Mouse (Mus musculus) heart, embryonic 13.5 days (tissue): ENCODE results near the gene Daam1. TPM values are rescaled to one million over a fixed set of nuclear protein-coding genes. Genes with fewer than 3 reads are reported as not detected.
A peak's percentile ranks its signal among the peaks of the same experiment; 100 is the strongest.

ENCODE experiments used
- ATAC-seq: fragments of 200-750 bp; cut with Nextera tagmentation; 2 replicates; pipeline ENCODE4 v1.8.0; 2017; ENCODE audit warnings: moderate TSS enrichment; ENCODE audit not compliant: insufficient number of reproducible peaks, low FRiP score, low TSS enrichment; ENCODE audit errors: extremely low read depth
- H3K27ac ChIP-seq: fragments of 300-500 bp; sonication (generic); replicated peaks from 2 replicates; pipeline ENCODE4 v1.5.1; 2015; ENCODE audit warnings: moderate library complexity, mild to moderate bottlenecking, inconsistent platforms
- H3K27me3 ChIP-seq: fragments of 300-500 bp; sonication (generic); replicated peaks from 2 replicates; pipeline ENCODE4 v1.6.1; 2015; ENCODE audit warnings: mild to moderate bottlenecking, inconsistent platforms
- H3K36me3 ChIP-seq: fragments of 300-500 bp; sonication (generic); 2 replicates; pipeline ENCODE4 v1.6.1; 2015; ENCODE audit warnings: mild to moderate bottlenecking, inconsistent platforms
- H3K4me1 ChIP-seq: fragments of 300-500 bp; sonication (generic); 2 replicates; pipeline ENCODE4 v1.6.1; 2015; ENCODE audit warnings: inconsistent platforms
- H3K4me2 ChIP-seq: fragments of 300-500 bp; sonication (generic); 2 replicates; pipeline ENCODE4 v1.6.1; 2015; ENCODE audit warnings: inconsistent platforms, mild to moderate bottlenecking, moderate library complexity
- H3K4me3 ChIP-seq: fragments of 300-500 bp; sonication (generic); 2 replicates; pipeline ENCODE4 v1.5.1; 2015; ENCODE audit warnings: moderate library complexity, mild to moderate bottlenecking, inconsistent platforms
- H3K9ac ChIP-seq: fragments of 300-500 bp; sonication (generic); 2 replicates; pipeline ENCODE4 v1.6.1; 2015; ENCODE audit warnings: inconsistent platforms, mild to moderate bottlenecking, moderate library complexity
- H3K9me3 ChIP-seq: fragments of 300-500 bp; sonication (generic); 2 replicates; pipeline ENCODE4 v1.6.1; 2016; ENCODE audit warnings: inconsistent platforms
- WGBS: fragments of 180-500 bp; shearing (Covaris S2); methylation state at CpG from one replicate; pipeline ENCODE4 v1.1.7; 2015; ENCODE audit warnings: mixed read lengths; 5-methylcytosine and 5-hydroxymethylcytosine counted together
- polyA plus RNA-seq: library from polyadenylated mRNA; unstranded; fragments of >200 nt; fragmentation: Nextera tagmentation; extraction: Ambion mirVana; gene quantifications from 2 replicates; pipeline ENCODE4 v1.2.1, GENCODE M21; 2015

Daam1 gene
- polyA plus RNA-seq, 1 experiment from 2014 or later, result 18.5 TPM

DNA sequence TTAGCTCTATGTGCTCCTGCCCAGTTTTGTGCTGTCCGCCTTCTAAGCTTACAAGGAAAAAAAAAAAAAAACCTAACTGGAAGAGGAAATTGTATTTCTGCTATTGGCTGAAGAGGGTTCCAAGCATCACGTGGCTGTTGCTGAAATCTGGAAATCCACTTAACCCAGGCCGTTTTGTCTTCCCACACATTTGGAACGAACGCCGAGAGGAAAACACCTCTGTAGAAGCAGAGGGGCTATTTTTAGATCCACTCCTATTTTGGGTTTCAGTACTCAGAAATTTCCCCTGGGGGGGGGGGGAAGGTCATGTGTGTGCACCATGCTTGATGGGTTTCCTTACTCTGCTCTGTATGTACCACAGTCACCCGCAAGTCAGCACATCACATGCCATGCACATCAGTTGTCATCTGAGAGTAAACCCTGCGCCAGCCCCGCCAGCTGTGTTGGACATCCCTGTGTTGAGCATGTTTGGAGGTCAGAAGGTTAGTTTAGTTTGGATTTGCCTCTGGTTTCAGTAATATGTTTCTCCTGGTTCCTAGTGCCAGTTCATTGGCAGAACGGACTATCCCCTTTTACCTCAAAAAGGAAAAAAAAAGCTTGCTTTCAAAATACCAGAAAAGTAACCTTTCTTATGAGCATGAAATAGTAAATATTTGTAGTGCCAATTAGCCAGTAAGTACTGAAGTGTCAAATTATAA, 33.1 kb downstream of the Daam1 start:
- H3K4me1 ChIP-seq, result peaks cover 99% of the 10 kb centered on the region
- peak; percentile 45; the same call in 1 of the 2 replicates for ATAC-seq
- WGBS, result 19% methylated on average over 10 of the region's 10 CpGs
- H3K9me3 ChIP-seq, result no peaks in the 10 kb centered on the region
- H3K9ac ChIP-seq, result peak overlapping the region; percentile 44; the same call in 1 of the 2 replicates
- peak overlapping the region; percentile 51 for H3K4me2 ChIP-seq
- H3K27me3 ChIP-seq, result no peaks in the 10 kb centered on the region
- H3K36me3 ChIP-seq, result peaks cover 23% of the 10 kb centered on the region
- no peak overlapping the region for H3K4me3 ChIP-seq
- peak overlapping the region; percentile 78 for H3K27ac ChIP-seq

DNA sequence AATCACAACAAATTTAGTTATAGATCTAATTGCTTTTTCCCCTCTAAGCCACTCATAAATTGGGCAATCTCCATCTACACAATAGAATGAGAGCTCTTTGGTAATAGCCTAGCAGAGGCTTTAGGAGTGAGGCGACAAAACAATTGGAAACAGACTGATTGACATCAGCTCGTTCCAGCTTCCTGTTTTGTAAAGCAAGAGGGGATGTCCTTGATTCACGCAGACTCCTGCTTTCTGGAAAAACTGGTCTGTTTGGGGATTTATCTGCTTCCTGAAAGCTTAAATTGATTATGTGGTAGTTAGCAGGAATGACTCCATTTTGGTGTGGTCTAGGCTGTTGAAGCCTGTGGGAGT, 33.6 kb downstream of the Daam1 start:
- no peak overlapping the region for H3K9ac ChIP-seq
- no peak overlapping the region for H3K4me3 ChIP-seq
- no peak overlapping the region for H3K4me2 ChIP-seq
- H3K9me3 ChIP-seq, result no peaks in the 10 kb centered on the region
- H3K4me1 ChIP-seq, result peaks cover 99% of the 10 kb centered on the region
- H3K27ac ChIP-seq, result peak overlapping the region; percentile 78
- 42% methylated on average over 3 of the region's 3 CpGs for whole genome bisulfite sequencing
- H3K27me3 ChIP-seq, result no peaks in the 10 kb centered on the region
- peaks cover 22% of the 10 kb centered on the region for H3K36me3 ChIP-seq
- no peak for ATAC-seq

DNA sequence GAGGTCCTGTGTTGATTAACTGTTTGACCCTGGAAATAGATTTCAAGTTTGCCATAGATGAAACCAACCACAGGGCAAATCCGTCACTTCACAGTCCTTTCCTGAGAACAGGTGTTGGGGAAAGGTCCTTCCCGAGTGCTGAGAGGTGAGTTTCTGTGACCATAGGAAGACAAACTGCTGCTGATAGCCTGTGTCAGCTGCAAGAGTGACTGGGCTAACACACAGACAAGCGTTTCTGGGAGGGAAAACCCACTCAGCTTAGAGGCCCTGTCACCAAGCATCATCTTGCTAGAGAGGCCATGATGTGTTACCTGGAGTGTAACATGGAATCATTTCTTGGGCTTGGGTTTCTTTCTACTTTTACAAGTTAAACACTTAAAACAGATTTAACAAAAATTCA, 35.1 kb downstream of the Daam1 start:
- H3K4me1 ChIP-seq, result peaks cover 99% of the 10 kb centered on the region
- no peak overlapping the region for H3K9ac ChIP-seq
- H3K27ac ChIP-seq, result peak overlapping the region; percentile 48
- peaks cover 11% of the 10 kb centered on the region for H3K36me3 ChIP-seq
- WGBS, result 33% methylated on average over 3 of the region's 3 CpGs
- H3K4me2 ChIP-seq, result no peak overlapping the region
- no peak for ATAC-seq
- no peaks in the 10 kb centered on the region for H3K9me3 ChIP-seq
- H3K27me3 ChIP-seq, result no peaks in the 10 kb centered on the region
- H3K4me3 ChIP-seq, result no peak overlapping the region

DNA sequence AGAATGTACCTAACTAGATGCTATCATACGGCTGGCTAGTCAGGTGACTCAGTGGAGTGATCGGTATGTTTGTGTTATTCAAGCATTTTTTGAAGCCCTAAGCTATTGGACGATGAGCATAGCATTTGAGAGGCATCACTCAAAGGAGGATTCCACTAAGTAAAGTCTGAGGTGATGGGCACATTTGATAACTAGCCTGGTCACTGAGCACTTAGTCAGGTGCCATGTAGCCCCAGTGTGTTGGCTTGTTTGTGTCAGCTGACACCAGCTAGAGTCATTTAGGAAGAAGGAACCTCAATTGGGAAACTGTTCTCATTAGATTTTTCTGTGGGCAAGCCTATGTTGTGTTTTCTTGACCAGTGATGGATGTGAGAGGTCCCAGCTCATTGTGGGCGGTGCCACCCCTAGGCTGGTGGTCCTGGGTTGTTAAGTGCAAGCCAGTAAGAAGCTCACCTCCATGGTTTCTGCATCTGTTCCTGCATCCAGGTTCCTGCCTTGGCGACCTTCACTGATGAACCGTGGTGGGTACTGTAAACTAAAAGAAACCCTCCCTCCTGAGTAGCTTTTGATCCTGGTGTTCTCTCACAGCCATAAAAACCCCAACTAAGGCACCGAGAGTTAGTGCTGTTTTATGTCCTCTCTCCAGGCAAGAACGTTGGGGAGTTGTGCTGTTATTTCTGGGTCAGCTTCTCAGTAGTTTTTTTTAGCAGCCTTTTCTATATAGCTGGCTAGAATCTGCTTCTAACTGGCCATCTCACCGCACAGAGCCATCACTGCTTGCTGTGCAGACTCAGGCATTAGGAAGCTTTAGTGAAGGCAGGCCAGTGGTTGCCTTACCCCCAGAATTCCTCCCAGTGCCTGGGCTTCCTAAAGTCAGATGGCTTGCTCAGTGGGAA, 36.7 kb downstream of the Daam1 start:
- WGBS, result 64% methylated on average over 9 of the region's 9 CpGs
- H3K27ac ChIP-seq, result peak overlapping the region; percentile 40
- H3K9ac ChIP-seq, result 0 out of 2 replicates have a peak overlapping the region, but pooled peaks have one; percentile 20
- no peak overlapping the region for H3K4me2 ChIP-seq
- no peak for ATAC-seq
- peaks cover 99% of the 10 kb centered on the region for H3K4me1 ChIP-seq
- no peaks in the 10 kb centered on the region for H3K9me3 ChIP-seq
- peaks cover 14% of the 10 kb centered on the region for H3K36me3 ChIP-seq
- no peaks in the 10 kb centered on the region for H3K27me3 ChIP-seq
- no peak overlapping the region for H3K4me3 ChIP-seq

DNA sequence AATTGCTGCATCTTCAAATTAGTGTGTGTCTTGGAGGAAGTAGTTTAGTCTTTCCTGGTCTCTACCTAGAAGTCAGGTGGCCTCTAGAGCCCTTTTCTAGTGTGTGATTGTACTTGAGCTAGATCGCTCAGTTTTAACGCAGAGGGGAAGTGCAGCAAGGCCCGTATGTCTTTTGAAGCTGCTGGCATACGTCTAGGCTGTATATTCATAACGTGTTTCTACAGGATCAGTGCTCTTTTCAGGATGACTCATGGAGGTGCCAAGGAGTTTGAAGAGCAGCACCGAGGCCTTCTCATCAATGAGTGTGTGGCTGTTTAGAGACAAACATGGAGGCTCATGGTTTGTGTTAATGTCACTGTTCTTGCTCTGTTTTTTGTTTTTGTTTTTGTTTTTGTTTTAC, 39.8 kb downstream of the Daam1 start:
- WGBS, result 77% methylated on average over 6 of the region's 6 CpGs
- H3K4me3 ChIP-seq, result no peak overlapping the region
- H3K27me3 ChIP-seq, result no peaks in the 10 kb centered on the region
- no peak overlapping the region for H3K9ac ChIP-seq
- no peak overlapping the region for H3K27ac ChIP-seq
- H3K36me3 ChIP-seq, result peaks cover 18% of the 10 kb centered on the region
- H3K9me3 ChIP-seq, result no peaks in the 10 kb centered on the region
- H3K4me2 ChIP-seq, result no peak overlapping the region
- no peak for ATAC-seq
- peaks cover 95% of the 10 kb centered on the region for H3K4me1 ChIP-seq

DNA sequence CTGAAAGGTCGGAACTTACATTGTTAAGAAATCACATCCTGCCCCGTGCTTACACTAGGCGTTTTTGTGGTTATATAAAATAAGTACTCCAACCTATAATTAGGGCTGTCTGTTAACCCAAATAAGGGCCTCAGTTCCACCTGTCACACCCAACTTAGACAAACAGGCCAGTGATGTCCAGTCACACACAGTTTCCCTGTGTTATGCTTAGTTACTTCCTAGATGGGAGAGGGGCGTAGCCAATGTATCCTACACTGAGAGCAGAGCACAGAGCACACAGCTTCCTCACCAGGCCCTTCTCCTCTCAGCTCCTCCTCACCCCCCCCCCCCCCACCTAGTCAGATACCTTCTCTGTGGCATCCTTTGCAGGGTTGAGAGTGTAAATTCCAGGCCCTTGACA, 41.5 kb downstream of the Daam1 start:
- H3K9ac ChIP-seq, result no peak overlapping the region
- 77% methylated on average over 4 of the region's 4 CpGs for WGBS
- no peak overlapping the region for H3K4me3 ChIP-seq
- no peaks in the 10 kb centered on the region for H3K9me3 ChIP-seq
- ATAC-seq, result no peak
- H3K4me1 ChIP-seq, result peaks cover 95% of the 10 kb centered on the region
- H3K27ac ChIP-seq, result no peak overlapping the region
- H3K36me3 ChIP-seq, result peaks cover 22% of the 10 kb centered on the region
- H3K4me2 ChIP-seq, result no peak overlapping the region
- H3K27me3 ChIP-seq, result no peaks in the 10 kb centered on the region

DNA sequence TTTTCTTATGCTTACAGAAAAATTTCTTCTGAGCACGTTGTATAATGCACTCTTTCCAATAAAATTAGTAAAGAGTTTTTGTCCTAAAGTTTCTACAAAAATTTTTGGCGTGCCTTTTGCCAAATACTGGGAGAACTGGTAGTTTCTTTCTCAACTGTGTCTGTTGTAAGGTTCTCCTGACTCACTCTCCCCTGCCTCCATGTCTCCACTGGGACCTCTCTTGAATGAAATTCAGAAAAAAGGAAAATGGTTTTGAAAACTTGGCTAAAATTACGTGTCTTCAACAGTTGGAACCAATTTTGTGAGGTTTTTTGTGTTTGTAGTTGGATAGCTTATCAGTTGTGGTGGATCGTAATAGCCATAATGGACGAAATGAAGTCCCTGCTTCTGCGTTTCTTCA, 43.7 kb downstream of the Daam1 start:
- WGBS, result 85% methylated on average over 6 of the region's 6 CpGs
- H3K36me3 ChIP-seq, result peaks cover 22% of the 10 kb centered on the region
- H3K4me3 ChIP-seq, result no peak overlapping the region
- no peaks in the 10 kb centered on the region for H3K9me3 ChIP-seq
- no peak overlapping the region for H3K27ac ChIP-seq
- no peak overlapping the region for H3K4me2 ChIP-seq
- peaks cover 94% of the 10 kb centered on the region for H3K4me1 ChIP-seq
- no peak for ATAC-seq
- no peak overlapping the region for H3K9ac ChIP-seq
- no peaks in the 10 kb centered on the region for H3K27me3 ChIP-seq

DNA sequence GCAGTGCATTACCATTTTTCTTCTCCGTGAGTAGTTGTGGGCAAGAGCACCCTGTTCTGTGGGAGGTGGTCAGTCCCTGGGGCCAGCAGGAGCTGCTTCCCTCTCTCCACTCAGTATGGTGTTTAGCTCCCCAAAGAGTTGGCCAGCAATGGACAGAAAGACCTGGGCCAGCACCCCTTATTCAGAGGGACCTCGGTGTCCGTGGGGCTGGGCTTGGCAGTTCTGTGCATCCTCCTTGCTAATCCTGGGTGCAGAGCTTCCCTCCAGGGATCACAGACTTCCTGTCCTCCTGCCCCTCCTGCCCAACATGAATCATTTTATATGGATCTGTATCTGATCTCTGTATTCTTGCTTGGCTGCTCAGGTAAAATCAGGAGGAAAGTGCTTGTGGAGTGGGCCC, 44.1 kb downstream of the Daam1 start:
- Histone ChIP-seq H3K4me2 (no peak overlapping the region), H3K9ac (0 out of 2 replicates have a peak overlapping the region, but pooled peaks have one; percentile 2), H3K4me1 (peaks cover 92% of the 10 kb centered on the region), H3K9me3 (no peaks in the 10 kb centered on the region), H3K36me3 (peaks cover 22% of the 10 kb centered on the region), H3K4me3 (no peak overlapping the region), H3K27ac (0 out of 2 replicates have a peak overlapping the region, but pooled peaks have one; percentile 10), H3K27me3 (no peaks in the 10 kb centered on the region)
- no peak for ATAC-seq
- WGBS, result 79% methylated on average over 3 of the region's 3 CpGs

DNA sequence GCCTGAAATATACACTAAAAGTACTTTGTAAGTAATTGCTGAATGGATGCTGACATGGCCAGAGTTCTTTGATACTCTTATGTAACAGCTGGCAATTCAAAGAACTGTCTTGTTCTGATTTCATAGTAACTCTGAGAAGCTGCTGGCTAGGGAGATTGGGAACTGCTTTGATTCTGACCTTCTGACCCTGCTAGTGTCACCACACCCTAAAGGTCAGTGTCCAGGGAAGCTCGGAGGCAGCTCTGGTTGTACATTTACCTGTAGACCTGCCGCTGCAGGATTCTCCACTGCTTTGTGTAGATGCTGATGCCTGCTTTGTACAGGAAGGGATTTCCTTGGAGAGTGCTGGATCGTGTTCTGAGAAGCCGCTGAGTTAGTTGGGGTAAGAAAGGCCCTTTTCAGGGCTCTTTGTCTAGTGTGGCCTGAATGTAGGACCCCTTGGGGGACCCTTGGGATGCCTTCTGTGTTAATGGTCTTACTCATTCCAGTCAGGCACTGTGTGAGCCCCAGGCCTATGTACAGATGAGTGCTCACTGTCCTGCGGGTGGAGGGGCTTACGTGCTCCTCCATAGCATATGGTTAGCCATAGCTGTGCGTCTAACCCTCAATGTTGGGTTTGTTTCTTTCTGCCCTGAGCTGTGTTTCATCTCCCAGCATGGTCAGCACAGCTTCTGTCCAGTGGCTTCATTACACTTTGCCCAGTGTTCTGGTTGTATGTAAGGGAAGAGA, 45.0 kb downstream of the Daam1 start:
- no peak overlapping the region for H3K4me3 ChIP-seq
- H3K36me3 ChIP-seq, result peaks cover 18% of the 10 kb centered on the region
- H3K27ac ChIP-seq, result 0 out of 2 replicates have a peak overlapping the region, but pooled peaks have one; percentile 1
- no peaks in the 10 kb centered on the region for H3K9me3 ChIP-seq
- no peak for ATAC-seq
- peaks cover 92% of the 10 kb centered on the region for H3K4me1 ChIP-seq
- H3K27me3 ChIP-seq, result no peaks in the 10 kb centered on the region
- H3K9ac ChIP-seq, result 0 out of 2 replicates have a peak overlapping the region, but pooled peaks have one; percentile 28
- whole genome bisulfite sequencing, result 87% methylated on average over 7 of the region's 7 CpGs
- H3K4me2 ChIP-seq, result no peak overlapping the region

DNA sequence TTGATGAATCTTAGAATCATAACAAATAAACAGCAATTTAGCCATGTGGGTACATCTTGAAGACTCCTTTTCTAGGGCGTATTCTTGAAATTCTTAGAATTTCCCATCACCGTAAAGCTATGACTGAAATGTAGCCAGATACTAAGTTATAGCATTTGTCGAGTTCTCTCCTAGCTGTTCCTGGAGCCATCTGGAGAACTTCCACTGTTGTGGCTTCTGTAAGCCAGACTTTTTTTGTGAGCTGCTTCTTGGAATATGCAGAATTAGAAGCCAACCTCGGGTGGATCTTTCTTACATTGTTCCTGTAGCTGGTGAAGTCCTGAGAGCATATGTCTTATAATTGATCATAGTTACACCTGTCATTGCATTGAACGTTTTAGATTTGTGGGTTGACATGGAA, 50.1 kb downstream of the Daam1 start:
- peak overlapping the region; percentile 95; the same call in 1 of the 2 replicates for H3K27ac ChIP-seq
- H3K27me3 ChIP-seq, result no peaks in the 10 kb centered on the region
- no peak overlapping the region for H3K9ac ChIP-seq
- WGBS, result 64% methylated on average over 5 of the region's 5 CpGs
- 0 out of 2 replicates have a peak, but pooled peaks cover under 1% of the 10 kb centered on the region for H3K36me3 ChIP-seq
- H3K4me1 ChIP-seq, result peaks cover 98% of the 10 kb centered on the region
- no peak overlapping the region for H3K4me3 ChIP-seq
- no peaks in the 10 kb centered on the region for H3K9me3 ChIP-seq
- no peak for ATAC-seq
- H3K4me2 ChIP-seq, result no peak overlapping the region

DNA sequence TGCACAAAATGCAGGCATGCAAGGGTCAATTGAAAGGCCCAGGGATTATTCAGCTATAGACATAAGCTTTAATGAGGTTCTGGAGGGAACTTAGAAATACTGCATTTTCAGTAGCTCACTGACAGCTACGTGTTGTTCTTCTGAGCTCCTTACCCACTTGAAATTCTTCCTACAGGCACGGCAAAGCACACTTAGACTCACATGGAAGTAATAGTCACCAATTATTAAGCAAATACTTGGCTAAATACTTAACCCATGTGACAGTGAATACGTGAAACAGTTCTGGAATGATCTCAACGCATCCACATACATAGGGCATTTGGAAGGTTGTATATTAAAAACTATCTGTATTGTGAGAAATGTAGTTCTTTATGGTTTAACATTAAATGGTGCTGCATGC, 50.6 kb downstream of the Daam1 start:
- 0 out of 2 replicates have a peak overlapping the region, but pooled peaks have one; percentile 15 for H3K9ac ChIP-seq
- H3K4me1 ChIP-seq, result peaks cover 98% of the 10 kb centered on the region
- H3K9me3 ChIP-seq, result no peaks in the 10 kb centered on the region
- H3K36me3 ChIP-seq, result no peaks in the 10 kb centered on the region
- H3K27ac ChIP-seq, result peak overlapping the region; percentile 95
- no peaks in the 10 kb centered on the region for H3K27me3 ChIP-seq
- no peak for ATAC-seq
- no peak overlapping the region for H3K4me3 ChIP-seq
- 64% methylated on average over 4 of the region's 4 CpGs for WGBS
- no peak overlapping the region for H3K4me2 ChIP-seq
